Mouse (Mus musculus) cerebellum, adult 9-11 months (tissue): Measurements from ENCODE around the gene Ankrd10.
"Not testable (repeated sequence)": the region's sequence is repeated elsewhere in the genome, so short reads cannot be mapped to it uniquely, and the experiment has no call there.

ENCODE experiments used
- DNase-seq: peaks from one replicate; pipeline ENCODE4 v3.0.0; 2022

The Ankrd10 gene

GRCm38 (mm10) chr8:11635611-11636081 is at the start of gene Ankrd10:
TSS of gene Ankrd10 (minus strand) at chr8:11635757.
- peak; percentile 98 for DNase-seq

DNA sequence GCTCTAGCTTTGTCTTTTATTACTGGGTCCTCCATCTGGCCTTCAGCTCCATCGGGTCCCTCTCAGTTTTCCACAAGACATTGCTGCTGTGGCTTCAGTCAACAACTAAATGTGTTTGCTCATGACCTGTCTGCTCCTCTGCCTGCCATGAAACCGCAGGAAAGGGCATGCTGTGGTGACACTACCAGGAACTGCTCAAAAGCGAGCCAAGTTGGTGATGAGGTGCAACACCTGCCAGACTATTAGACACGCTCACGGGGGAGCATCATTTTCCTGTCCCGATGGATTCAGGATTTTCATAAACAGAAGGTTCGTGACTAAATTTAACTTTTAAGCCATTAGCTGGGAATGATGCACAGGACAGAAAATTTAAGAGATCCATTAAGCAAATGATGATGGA is 49.0 kb upstream of the Ankrd10 start:
- no peak for DNase-seq

DNA sequence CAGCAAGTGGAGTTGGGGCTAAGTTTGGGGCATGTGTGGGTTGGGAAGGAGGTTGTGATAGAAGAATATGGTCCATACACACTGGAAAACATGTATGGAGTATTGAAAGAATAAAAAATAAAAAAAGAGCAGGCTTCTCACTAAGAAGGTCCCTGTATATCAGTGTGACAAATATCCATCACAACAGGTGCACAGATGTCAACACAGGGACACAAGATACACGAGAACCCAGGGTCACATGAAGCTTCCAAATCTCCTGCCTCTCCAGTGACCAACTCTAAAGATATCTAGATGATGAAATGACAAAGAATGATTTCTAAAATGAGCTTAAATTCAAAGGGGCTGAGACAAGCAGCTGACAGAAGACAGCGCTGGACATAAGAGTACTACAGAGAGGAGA is 32.8 kb upstream of the Ankrd10 start:
- DNase-seq, result no peak

- DNase-seq, result not testable (repeated sequence)
These were observed 30.6 kb upstream of the Ankrd10 start for GRCm38 (mm10) chr8:11666023-11666716.

- peak; percentile 75 for DNase-seq
These were observed 26.4 kb upstream of the Ankrd10 start for GRCm38 (mm10) chr8:11661969-11662368.

- no peak for DNase-seq
These were observed 14.5 kb upstream of the Ankrd10 start for GRCm38 (mm10) chr8:11650021-11650420.

GRCm38 (mm10) chr8:11643123-11643522 is 7.6 kb upstream of the Ankrd10 start:
- no peak for DNase-seq

DNA sequence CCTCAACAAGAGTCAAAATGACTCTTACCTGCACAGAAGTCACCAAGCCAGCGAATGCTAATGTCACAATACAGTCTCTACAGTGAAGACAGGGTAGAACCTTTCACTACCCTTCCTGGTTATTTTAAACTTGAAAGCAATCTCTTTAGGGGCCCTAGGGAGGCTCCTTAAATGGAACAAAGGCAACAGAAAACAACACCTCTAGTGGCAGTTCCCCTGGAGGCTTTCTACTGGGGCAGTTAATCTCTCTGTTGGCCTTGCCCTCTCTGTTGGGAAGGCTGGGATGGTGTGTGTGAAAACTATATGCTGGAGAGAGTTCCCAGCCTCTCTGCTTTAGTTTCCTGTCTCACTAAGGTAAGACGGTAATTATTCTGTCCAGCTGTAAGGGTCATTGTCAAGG is 5.0 kb upstream of the Ankrd10 start:
- DNase-seq, result no peak

GRCm38 (mm10) chr8:11637531-11637930 is 2.0 kb upstream of the Ankrd10 start:
- DNase-seq, result no peak

- peak; percentile 89 for DNase-seq
These were observed 934 bp upstream of the Ankrd10 start for GRCm38 (mm10) chr8:11636324-11637057.

GRCm38 (mm10) chr8:11635012-11635577 is 462 bp downstream of the Ankrd10 start:
- DNase-seq, result peak; percentile 83

DNA sequence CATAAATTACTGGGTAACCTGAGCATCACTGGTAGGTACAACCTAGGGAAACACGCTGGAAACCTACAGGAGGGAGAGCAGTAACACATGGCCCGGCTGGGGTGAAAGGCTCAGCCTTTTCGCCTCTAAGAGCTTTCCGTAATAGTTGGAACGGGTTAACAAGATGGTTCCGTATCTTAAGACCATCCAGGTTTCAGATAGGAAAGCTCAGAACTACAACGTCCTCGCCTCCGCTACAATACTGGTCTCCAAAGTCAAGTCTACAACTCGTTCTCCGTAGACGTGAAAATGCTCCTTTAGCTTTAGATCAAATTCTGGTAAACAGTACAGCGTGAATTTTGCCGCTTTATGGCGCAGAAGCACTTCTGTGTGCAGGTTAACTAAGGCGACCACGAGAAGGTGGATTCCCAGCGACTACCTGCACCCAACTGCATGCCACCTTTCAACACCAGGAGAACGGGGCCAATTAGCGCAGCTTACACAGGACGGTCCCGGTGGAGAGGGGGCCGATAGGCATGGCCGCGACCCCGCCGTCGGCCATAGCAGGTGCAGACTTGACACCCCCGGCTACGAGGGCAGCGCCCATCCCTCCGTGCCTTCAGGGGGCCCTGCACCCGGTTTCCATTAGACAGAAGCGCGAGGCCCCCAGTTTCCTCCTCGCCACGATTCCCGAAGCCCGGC is 1.1 kb downstream of the Ankrd10 start:
- no peak for DNase-seq

- peak; percentile 45 for DNase-seq
These were observed 2.1 kb downstream of the Ankrd10 start for GRCm38 (mm10) chr8:11633414-11633813.

GRCm38 (mm10) chr8:11632406-11632805 is 3.2 kb downstream of the Ankrd10 start:
- DNase-seq, result peak; percentile 34

GRCm38 (mm10) chr8:11629206-11629605 is 6.4 kb downstream of the Ankrd10 start:
- no peak for DNase-seq

DNA sequence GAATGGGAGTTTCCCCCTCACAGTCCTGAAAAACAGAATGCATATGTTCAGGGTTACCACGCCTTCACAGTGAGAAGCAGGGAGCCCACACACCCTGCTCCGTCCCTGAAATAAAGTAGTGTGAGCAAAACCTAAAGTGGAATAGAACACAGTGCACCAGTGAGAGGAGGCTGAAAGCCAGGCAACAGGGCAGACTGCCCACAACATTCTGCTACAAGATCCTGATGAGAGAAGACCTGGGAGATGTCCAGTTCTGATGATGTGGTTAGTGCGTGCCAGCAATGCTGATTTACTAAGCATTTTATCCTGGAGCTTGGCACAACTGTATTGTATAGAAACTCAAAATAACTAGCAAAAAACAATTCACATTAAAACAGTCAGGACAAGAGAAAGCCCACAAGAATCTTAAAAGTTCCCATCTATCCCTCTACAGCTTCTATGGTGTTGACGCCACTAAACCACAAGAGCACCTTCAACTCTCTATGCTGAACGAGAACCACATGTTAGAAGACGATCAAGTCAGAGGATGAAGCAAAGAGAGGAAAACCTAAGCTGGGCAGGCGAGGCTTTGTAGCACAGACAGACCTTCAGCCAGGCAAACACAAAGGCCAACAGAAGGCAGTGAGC is 6.9 kb downstream of the Ankrd10 start:
- DNase-seq, result peak; percentile 33

DNA sequence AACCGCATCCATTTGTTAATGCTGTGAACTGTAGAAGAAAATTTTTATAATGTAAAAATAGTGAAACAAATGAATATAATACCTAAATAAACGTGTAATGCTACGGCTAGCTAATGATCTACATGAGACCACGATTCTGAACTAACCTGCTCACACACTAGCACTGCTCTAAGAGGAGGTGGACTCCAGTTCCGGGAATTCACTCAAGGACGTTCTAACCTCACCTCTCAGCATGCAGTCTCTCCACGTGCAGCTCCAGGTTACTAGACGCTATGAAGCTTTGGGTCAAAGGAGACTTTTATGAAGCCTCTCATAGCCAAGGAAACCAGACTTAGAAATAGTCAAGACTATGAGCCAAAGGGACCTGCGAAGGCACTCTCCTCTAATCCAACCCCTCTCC is 7.8 kb downstream of the Ankrd10 start:
- DNase-seq, result no peak

GRCm38 (mm10) chr8:11625084-11625483 is 10.5 kb downstream of the Ankrd10 start:
- no peak for DNase-seq

DNA sequence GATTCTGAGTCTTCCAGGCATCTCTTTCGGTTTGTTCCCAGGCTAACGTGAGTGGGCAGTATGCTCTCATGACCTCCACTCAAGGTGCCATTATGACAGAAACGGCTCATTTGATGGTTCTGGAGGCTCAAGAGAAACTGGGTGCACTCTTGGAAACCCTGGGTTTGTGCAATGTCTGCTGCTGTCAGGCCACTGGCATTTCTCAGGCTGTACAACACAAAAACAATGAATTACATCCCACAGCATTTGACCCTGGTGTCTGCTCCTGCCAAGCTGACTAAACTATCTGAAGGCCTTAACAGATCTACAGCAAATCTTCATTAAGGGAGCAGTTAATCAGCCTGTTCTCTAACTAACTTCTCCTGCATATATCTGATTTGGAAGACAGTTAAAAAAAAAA is 16.5 kb downstream of the Ankrd10 start:
- DNase-seq, result no peak

GRCm38 (mm10) chr8:11618063-11618462 is 17.5 kb downstream of the Ankrd10 start:
- no peak for DNase-seq

DNA sequence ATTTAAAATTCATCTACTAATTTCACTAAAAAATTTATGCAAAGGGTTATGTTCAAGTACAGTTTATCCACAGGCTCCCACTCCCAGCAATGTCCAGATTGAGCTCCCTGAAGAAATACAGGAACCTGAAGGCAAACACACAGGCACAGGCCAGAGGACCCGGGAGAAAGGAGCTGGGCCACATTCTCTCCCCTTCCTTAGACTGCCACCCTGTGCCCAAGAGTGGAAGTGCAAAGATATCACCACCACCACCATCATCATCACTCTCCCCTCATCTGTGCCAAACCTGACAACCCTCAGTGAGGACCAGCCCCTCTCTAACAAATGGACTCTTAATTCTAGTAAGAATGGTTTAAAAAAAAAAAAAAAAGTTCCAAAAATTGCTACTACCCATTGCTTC is 19.3 kb downstream of the Ankrd10 start:
- DNase-seq, result peak; percentile 45

- DNase-seq, result no peak
These were observed 21.3 kb downstream of the Ankrd10 start for GRCm38 (mm10) chr8:11614126-11614835.
